Mouse (Mus musculus) testis, adult 2 months (tissue): ENCODE data around the gene 1110057P08Rik.

Experiments used
- CTCF ChIP-seq: fragments of 200-500 bp; IDR thresholded peaks from 2 replicates; pipeline ENCODE4 v1.5.1; 2012; ENCODE audit warnings: low read depth, mild to moderate bottlenecking, inconsistent platforms, low read length, moderate library complexity; ENCODE audit not compliant: control insufficient read depth, insufficient read depth, insufficient replicate concordance
- POLR2A ChIP-seq: fragments of 200-500 bp; IDR thresholded peaks from 2 replicates; pipeline ENCODE4 v1.6.1; 2012; ENCODE audit warnings: low read depth, mild to moderate bottlenecking, inconsistent platforms, low read length, moderate library complexity; ENCODE audit not compliant: control insufficient read depth

DNA sequence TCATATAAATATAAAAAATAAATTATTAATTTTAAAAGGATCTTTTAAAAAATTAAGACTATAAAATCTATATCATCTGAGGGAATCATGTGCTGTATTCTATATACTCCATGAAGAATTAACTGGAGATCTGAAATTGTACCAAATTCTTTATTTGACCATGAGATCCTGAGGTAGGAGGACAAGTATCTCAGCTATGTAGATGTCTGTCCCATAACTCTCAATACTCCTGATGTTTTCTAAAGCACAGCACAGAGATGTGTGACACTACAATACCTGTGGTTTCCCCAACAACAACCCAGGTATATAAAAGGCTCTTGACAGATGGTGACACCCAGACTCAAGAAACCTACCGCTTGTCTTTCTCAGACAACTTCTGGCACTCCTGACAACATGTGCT lies 34.0 kb upstream of the 1110057P08Rik start, which contains the start of gene Gm6358:
- TF ChIP-seq POLR2A (no peak), CTCF (no peak)
